Mouse (Mus musculus): Measurements from ENCODE around the gene Ctnna2. TPM values are rescaled to one million over a fixed set of nuclear protein-coding genes. Genes with fewer than 3 reads are reported as not detected.

Ctnna2 gene
- not detected for polyA plus RNA-seq (2012; fragmentation: generic; extraction: Trizol)

DNA sequence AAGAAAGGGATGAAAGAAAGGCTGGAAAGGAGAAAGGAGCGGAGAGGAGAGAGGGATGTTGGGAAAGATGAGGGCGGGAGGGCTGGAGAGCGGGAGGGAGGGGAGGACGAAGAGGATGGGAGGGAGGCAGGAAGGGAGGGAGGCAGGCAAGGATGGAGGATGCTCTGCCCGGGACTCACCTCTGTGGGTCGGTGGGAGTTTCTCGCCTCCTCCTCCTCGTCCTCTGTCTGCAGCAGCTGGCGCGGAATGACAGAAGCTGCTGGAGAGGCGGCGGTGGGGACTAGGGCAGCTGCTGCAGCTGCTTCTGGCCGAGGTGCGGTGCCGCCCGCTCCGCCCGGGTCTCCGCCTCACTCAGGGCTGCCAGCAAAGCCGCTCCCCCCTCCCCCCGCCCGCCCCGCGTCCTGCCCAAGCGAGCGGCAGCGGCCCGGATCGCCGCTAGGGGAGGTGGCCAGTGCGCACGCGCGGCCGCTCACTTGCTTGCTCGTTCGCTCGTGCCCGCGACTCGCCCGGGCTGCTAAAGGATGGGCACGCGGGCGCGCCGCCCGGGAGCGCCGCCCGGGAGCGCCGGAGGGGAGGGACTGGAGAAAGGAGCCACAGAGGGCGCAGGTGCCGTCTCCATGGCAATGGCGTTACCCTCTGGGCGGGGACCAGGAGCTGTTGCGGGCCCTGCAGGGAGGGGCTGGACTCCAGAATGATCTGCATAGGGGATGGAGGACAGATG, at the start of gene Ctnna2:
Gene Ctnna2, minus strand, starts transcription at position 459 of the 721 bp plus-strand sequence.
- Histone ChIP-seq H3ac (ENCODE audit: control insufficient read depth, insufficient read length) (no peak within 1 kb of the TSS), H3K4me3 (no peak within 1 kb of the TSS), H3K27me3 (ENCODE audit: control insufficient read depth, insufficient read depth, insufficient read length) (no peaks in the 10 kb centered on the region), H3K36me3 (ENCODE audit: control insufficient read depth, insufficient read depth) (no peaks in the 10 kb centered on the region), H3K79me2 (ENCODE audit: control insufficient read depth, insufficient read depth) (no peaks in the 10 kb centered on the region), H3K4me2 (ENCODE audit: low read depth) (no peak within 1 kb of the TSS)
- TF ChIP-seq REST (IDR thresholded peaks at IDR 0.05; ENCODE audit: insufficient read depth, insufficient read length): no peak
- no peak for TF ChIP-seq POLR2A (IDR thresholded peaks at IDR 0.05; ENCODE audit: insufficient read length, low read depth)
- TF ChIP-seq SRF (IDR thresholded peaks at IDR 0.05; ENCODE audit: control insufficient read depth, insufficient read length, low read depth): no peak
- TF ChIP-seq MAX (IDR thresholded peaks at IDR 0.05; ENCODE audit: low read depth): no peak
- no peak for TF ChIP-seq TCF3 (IDR thresholded peaks at IDR 0.05; ENCODE audit: insufficient read length, low read depth)
- no peak for TF ChIP-seq TCF12 (IDR thresholded peaks at IDR 0.05; ENCODE audit: insufficient read depth, poor library complexity, severe bottlenecking)
- no peak for TF ChIP-seq MYOD1 (IDR thresholded peaks at IDR 0.05; ENCODE audit: control insufficient read depth in 1 of 3, insufficient read length in 2 of 3, low read depth in 2 of 3)
- no peak for TF ChIP-seq USF1 (IDR thresholded peaks at IDR 0.05; ENCODE audit: low read depth)
- no peak for TF ChIP-seq CEBPB (IDR thresholded peaks at IDR 0.05; ENCODE audit: insufficient read depth, poor library complexity, severe bottlenecking)
- no peak for TF ChIP-seq POLR2AphosphoS2 (IDR thresholded peaks at IDR 0.05; ENCODE audit: insufficient read length, low read depth)
- no peak for TF ChIP-seq MYOG (IDR thresholded peaks at IDR 0.05; ENCODE audit: control insufficient read depth in 1 of 3, insufficient read depth in 1 of 3, insufficient read length in 2 of 3, low read depth in 2 of 3)
- no peak for TF ChIP-seq E2F4 (IDR thresholded peaks at IDR 0.05; ENCODE audit: insufficient read depth)

DNA sequence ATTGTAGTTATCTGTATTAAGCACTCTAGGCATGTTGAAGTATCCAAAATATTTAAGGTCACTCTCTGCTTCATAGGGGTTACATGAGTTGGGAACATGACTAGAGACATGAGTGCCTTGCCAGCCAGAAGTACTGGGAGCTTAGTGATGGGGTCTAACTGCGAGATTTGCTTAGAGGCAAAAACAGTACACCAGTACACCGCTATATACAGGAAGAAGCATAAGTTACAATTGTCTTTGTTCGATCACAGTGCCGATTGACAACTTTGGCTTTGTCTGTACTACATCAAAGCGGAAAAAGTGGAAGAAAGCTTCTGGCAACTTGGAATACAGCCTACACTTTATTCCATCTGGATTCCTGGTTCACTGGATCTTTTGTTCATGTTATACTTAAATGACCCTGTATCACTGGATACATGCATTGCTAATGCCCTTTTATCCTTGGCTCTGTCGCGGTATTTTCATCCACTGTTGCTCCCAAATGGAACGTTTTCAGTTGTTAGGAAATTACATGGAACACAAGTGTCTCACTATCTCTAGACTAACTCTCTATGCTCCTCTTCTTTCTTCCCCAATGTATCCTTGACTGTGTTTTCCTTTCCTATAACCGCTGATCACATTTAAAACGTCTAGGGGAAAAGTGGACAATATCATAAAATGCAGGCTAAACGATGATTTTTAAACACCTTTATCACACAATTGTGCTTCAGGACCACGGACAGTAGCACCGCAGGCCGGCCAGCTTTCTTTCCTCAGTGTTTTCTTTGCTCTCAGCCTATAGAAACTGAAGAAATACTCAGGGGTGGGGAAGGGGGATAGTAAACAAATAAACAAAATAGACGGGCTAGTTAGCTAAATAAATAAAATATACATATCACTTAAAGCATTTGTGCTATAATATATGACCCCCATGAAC, 896 bp upstream of the Ctnna2 start:
- no peaks in the 10 kb centered on the region for H3K79me2 ChIP-seq (ENCODE audit: control insufficient read depth, insufficient read depth)
- H3K4me2 ChIP-seq (ENCODE audit: low read depth): no peak overlapping the region
- H3K4me3 ChIP-seq: no peak overlapping the region
- no peaks in the 10 kb centered on the region for H3K27me3 ChIP-seq (ENCODE audit: control insufficient read depth, insufficient read depth, insufficient read length)
- no peak for TF ChIP-seq MAX (IDR thresholded peaks at IDR 0.05; ENCODE audit: low read depth)
- no peak for TF ChIP-seq TCF3 (IDR thresholded peaks at IDR 0.05; ENCODE audit: insufficient read length, low read depth)
- no peak for TF ChIP-seq REST (IDR thresholded peaks at IDR 0.05; ENCODE audit: insufficient read depth, insufficient read length)
- TF ChIP-seq POLR2A (IDR thresholded peaks at IDR 0.05; ENCODE audit: insufficient read length, low read depth): no peak
- no peak overlapping the region for H3ac ChIP-seq (ENCODE audit: control insufficient read depth, insufficient read length)
- H3K36me3 ChIP-seq (ENCODE audit: control insufficient read depth, insufficient read depth): no peaks in the 10 kb centered on the region

DNA sequence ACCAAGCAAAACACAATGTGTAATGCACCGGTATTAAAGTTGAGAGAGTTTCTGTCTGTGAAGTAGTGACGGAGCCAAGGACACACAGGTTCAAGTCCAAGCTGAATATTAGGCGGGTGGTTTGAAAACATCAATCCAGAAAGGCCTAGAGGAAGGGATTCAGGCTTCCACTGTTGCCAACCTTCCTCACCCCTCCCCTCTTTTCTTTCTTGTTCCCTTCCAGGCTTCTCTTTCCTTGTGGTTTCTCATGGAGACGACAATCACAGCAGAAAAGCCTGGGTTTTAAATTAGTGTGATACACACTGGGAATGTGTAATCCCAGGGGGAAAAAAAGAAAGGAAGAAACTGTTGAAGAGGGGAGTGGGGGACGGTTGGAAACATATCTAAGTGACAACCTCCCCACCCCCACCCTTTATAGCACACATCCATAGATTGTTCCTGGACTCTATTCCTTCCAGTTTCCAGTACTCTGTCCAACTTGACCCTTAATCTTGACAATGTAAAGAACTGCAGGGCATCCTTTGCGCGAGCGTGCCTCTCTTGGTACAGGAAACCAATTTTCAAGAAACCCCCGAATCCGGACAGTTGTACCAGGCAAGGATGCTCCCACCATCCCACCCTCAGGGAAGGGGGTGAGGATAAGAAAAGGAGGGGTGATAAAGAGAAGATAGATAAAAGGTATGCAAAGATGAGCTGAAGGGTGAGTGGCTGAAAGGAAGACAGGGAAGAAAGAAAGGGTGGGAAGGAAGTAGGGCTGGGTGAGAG, 841 bp downstream of the Ctnna2 start:
- Histone ChIP-seq H3K79me2 (ENCODE audit: control insufficient read depth, insufficient read depth) (no peaks in the 10 kb centered on the region), H3K4me3 (no peak overlapping the region), H3K27me3 (ENCODE audit: control insufficient read depth, insufficient read depth, insufficient read length) (no peaks in the 10 kb centered on the region), H3ac (ENCODE audit: control insufficient read depth, insufficient read length) (no peak overlapping the region), H3K4me2 (ENCODE audit: low read depth) (no peak overlapping the region), H3K36me3 (ENCODE audit: control insufficient read depth, insufficient read depth) (no peaks in the 10 kb centered on the region)
- no peak for TF ChIP-seq MYOD1 (IDR thresholded peaks at IDR 0.05; ENCODE audit: control insufficient read depth in 1 of 3, insufficient read length in 2 of 3, low read depth in 2 of 3)
- TF ChIP-seq POLR2AphosphoS2 (IDR thresholded peaks at IDR 0.05; ENCODE audit: insufficient read length, low read depth): no peak
- TF ChIP-seq E2F4 (IDR thresholded peaks at IDR 0.05; ENCODE audit: insufficient read depth): no peak
- TF ChIP-seq POLR2A (IDR thresholded peaks at IDR 0.05; ENCODE audit: insufficient read length, low read depth): no peak

DNA sequence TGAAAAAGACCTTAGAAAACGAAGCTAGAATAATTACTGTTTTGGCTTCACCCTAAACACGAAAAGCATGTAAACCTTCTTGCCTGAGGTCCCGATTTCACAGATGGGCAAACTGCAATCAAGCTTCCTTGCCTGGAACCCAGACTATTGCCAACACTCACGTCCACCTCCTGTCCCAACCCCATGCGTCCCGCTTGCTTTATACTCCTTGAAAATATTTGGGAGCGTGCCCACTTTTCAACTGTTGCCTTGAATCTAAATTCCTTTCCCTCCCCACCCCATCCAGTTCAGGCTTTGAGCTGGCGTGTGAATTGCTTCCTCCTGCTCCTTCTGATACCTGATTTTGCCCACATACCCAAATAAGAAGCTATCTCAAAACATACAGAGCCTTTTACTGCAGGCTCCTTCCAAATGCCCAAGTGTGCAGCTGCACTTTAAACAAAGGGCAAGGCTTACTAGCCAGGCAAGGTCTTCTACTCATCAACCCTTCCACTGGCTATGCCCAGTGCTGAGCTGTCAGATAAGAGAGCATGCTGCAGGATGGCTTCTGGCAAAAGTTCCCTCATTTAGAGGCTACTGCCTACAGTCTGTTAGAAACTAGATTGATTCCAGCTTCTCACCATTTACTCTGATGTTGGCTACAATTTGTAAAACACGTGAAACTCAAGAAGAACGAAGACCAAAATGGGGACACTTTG, 8.8 kb downstream of the Ctnna2 start:
- H3ac ChIP-seq (ENCODE audit: control insufficient read depth, insufficient read length): no peak overlapping the region
- H3K36me3 ChIP-seq (ENCODE audit: control insufficient read depth, insufficient read depth): no peaks in the 10 kb centered on the region
- no peaks in the 10 kb centered on the region for H3K27me3 ChIP-seq (ENCODE audit: control insufficient read depth, insufficient read depth, insufficient read length)
- TF ChIP-seq E2F4 (IDR thresholded peaks at IDR 0.05; ENCODE audit: insufficient read depth) (no peak), MAX (IDR thresholded peaks at IDR 0.05; ENCODE audit: low read depth) (no peak), REST (IDR thresholded peaks at IDR 0.05; ENCODE audit: insufficient read depth, insufficient read length) (no peak), MYOG (IDR thresholded peaks at IDR 0.05; ENCODE audit: control insufficient read depth in 1 of 3, insufficient read depth in 1 of 3, insufficient read length in 2 of 3, low read depth in 2 of 3) (no peak), MYOD1 (IDR thresholded peaks at IDR 0.05; ENCODE audit: control insufficient read depth in 1 of 3, insufficient read length in 2 of 3, low read depth in 2 of 3) (no peak), SRF (IDR thresholded peaks at IDR 0.05; ENCODE audit: control insufficient read depth, insufficient read length, low read depth) (no peak), USF1 (IDR thresholded peaks at IDR 0.05; ENCODE audit: low read depth) (no peak), CEBPB (IDR thresholded peaks at IDR 0.05; ENCODE audit: insufficient read depth, poor library complexity, severe bottlenecking) (no peak)
- no peak overlapping the region for H3K4me2 ChIP-seq (ENCODE audit: low read depth)
- no peak overlapping the region for H3K4me3 ChIP-seq
- no peaks in the 10 kb centered on the region for H3K79me2 ChIP-seq (ENCODE audit: control insufficient read depth, insufficient read depth)
